Mouse (Mus musculus) spleen, postnatal 14 days (tissue): ENCODE data around the gene Gm43302.
"Not testable (repeated sequence)": the region's sequence is repeated elsewhere in the genome, so short reads cannot be mapped to it uniquely, and the experiment has no call there.

Experiments used
- DNase-seq, 2 experiments: peaks; one replicate each; pipeline ENCODE4 v3.0.0; 2021 to 2022; ENCODE audit warnings: low spot score in 2 of 2

Gm43302 gene

DNA sequence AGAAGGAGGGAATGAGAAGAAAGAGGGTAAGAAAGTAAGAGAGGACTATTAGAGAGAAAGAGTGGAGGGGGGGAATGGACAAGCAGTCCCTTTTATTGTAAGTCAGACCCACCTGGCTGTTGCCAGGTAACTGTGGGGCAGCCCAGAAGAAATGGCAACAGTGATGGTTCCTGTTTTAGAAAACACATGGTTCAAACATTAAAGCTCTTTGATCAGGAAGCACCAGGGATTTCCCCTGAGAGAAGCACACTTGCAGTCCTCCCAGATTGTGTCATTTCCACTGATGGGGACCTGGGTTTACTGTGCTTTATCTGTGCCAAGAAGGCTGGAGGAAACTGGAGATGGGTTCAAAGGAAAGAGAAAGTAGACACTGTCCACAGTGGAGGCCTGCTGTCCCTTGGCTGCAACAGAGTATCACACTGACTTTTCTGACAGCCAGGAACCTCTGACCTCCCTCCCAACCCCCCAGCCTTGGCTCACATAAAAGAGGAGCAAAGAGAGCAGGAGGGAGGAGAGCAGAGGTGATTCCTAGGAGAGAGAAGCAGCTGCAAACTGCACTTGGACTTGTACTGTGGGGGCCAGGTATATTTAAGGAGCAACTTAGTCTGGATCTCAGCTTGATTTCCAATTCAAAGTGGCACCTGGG, 95.5 kb downstream of the Gm43302 start:
- not testable (repeated sequence) for DNase-seq

DNA sequence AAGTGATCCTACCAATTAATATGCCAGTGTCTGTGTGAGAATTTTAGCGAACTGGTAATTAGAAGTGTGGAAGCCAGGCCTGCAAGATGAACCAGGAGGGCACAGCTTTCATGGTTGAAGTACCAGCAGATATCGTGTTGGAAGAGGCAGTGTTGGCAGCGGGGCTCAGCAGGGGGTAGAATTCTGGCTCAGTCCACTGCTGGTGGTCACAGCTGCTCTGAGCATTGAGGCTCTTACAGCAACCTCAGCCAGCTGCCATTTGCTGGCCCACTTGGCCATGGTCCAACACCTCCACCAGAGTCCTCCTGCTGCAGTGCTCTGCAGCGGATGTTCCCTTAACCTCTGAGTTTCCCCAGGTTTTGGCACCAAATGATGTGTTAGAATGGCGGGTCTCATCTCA, 97.2 kb downstream of the Gm43302 start:
- DNase-seq, result not testable (repeated sequence)

DNA sequence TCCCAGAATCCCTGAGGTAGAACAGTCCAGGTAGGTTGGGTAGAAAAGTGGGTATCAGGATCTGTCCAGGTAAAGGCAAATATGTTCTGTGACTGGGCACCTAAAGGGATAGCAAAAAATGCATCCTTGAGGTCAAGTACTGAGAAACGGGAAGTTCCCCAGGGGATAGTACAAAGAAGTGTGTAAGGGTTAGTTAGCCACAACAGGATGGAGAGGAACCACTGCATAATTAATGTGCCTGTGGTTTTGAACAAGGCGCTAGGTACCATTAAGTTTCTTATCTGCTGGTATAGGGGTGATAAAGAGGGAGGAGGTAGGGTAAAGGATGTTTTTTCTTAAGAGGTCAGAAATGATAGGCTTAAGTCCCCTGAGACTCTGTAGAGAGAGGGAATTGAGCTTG, 101.0 kb downstream of the Gm43302 start:
- DNase-seq, result not testable (repeated sequence)

DNA sequence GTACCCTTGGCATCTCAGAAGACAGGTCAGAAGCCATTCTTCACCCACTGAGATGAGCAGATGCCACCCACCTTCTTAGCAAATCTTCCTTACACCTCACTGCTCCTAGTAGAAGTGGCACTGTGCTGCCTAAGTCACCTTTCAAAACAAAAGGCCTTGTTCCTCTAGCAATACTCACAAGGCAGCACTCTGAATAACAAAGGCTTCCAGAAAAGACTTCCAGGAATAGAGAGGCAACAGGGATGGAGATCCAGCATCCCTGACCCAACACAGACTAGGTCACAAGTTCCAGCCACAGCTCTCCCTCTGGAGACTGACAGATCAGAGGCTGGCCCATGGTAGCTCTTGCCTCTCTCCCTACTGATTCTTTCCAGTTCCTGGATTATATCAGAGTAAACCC, 112.0 kb downstream of the Gm43302 start:
- no peak for DNase-seq
